Mouse (Mus musculus) heart, postnatal 10 days (tissue): ENCODE data around the gene Oxa1l. TPM values are rescaled to one million over a fixed set of nuclear protein-coding genes. Genes with fewer than 3 reads are reported as not detected.

Experiments used
- DNase-seq, 2 experiments: peaks; one replicate each; pipeline ENCODE4 v3.0.0; 2021
- intact Hi-C: fragments of 180-260 bp; cut with DNase I; formaldehyde crosslinking; loops from one replicate; pipeline ENCODE4 v1.15.1; 2025
- total RNA-seq, 2 experiments: library from RNA; stranded (reverse); gene quantifications; 2 replicates each; pipeline ENCODE4 v1.2.3; 2021

Oxa1l gene
- total RNA-seq, 2 experiments from 2014 or later, result 121 to 125 TPM

DNA sequence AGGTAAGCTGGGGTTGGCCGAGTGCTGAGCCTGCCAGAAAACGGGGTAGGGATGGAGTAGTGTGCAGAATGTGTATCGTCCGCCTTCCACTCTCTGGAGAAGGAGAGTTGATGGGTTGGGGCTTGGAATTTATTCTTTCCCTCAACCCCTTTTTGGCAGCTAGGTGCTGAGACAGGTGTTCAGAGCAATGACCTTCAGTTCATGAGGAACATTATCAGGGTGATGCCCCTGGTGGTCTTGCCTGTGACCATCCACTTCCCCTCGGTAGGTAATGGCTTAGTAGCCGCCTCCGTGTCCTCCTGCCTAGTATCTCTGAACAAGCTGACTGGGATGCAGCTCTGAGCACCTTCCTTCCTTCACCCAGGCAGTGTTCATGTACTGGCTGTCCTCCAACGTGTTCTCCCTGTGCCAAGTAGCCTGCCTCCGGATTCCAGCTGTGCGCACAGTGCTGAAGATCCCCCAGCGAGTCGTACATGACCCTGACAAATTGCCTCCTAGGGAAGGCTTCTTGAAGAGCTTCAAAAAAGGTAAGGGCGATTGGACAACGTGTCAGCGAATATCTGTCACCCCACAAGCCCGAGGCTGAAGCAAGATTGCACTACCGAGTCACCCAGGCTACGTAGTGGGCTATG lies 6.9 kb downstream of the Oxa1l start:
- peak; percentile 33 to 47 for DNase-seq
- intact Hi-C loops, result no loop called here

DNA sequence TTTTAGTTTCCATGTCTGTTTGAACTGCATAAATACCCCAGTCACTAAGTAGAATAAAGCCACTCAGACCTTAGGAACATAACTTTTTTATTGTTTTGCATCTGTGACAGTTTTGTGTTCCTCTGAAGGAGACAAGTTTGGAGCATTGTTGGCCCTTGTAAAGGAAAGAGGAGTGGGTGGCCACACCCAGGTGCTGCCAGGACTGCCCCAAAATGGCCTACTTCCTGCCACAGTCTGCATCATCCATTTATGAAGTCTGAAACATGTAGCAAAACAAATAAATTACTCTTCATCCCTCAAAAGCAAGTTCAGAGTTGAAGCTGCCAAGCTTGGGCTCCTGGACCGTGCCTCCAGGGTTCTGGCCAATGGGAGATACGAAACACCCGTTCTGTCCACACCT lies 8.7 kb downstream of the Oxa1l start:
- DNase-seq, result no peak
- intact Hi-C loops, result no loop called here

DNA sequence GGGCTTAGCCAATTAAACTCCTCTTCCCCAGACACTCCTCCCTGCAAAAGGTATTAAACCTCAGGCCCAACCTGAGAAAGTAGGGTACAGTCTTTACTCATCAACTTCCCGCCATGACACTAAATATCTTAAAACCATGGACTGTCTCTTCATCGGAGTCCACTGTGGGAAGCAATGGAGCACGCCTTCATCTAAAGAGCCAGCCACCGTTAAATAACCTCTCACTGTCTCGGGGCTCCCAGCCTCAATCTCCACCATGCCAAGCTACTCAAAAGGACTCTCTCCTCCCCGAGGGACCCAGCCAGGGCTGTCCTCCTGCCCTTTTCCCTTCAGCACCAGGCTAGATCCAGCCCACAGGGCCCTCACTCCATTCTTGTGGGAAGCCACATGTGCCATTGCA lies 10.0 kb downstream of the Oxa1l start:
- no peak for DNase-seq
- intact Hi-C loops, result no loop called here

DNA sequence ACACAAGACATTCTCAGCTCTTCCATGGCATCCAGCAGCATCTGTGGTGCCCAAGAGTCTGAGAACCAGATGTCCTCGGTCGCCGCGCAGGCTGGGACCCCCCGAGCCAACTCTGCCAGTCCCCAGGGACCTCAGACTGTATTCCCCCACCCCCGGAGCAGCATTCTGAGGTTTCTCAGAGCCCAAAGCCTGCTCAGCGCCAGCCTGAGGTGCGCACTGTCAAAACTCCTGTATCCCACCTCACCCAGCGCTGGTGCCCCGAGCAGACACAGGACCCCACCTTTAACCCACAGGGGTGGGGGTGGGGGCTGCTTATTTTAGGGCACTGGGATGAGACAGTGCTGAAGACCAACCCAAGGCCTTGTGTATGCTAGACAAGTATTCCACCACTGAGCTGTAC lies 10.8 kb downstream of the Oxa1l start:
- intact Hi-C loops, result no loop called here
- DNase-seq, result no peak

DNA sequence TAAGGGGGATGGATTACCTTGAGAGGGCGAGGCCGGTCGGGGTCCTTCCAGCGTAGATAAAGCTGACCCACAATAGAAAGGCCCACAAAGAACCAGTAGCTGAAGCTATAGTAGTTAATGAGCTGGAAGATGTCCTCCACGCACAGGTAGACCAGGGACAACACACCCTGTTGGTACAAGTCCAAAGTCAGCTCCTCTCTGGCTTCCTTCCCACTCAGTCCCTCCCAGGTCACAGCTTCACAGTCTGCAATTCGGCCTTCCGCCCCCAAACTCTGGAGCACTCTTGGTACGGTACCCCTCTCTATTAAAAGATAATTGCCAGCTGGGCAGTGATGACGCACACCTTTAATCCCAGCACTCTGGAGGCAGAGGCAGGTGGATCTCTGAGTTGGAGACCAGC lies 12.3 kb downstream of the Oxa1l start:
- intact Hi-C loops, result no loop called here
- no peak for DNase-seq

DNA sequence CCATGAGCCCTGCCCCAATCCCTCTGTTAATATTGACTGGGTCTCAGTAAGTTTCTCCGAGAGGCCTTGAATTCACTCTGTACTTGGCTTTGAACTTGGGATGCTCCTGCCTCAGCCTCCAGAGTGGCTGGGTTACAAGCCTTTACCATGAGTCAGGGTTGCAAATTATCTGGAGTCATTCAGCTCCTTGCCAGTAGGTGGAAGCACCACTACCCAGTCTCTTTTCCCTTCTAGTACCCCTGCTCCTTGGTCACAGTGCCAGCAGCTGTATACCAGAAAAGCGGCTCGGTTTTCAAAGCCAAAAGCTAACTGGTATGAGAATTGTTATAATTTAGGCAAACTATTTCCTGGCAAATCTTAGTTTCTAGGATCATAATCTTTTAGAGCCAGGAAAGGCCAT lies 15.3 kb downstream of the Oxa1l start:
- intact Hi-C loops, result loop anchor here (1.0 to 2.0 kb wide), 2 partner anchors 36 to 73 kb away; no protein-coding TSS in a partner anchor
- DNase-seq, result peak; percentile 25 to 53

DNA sequence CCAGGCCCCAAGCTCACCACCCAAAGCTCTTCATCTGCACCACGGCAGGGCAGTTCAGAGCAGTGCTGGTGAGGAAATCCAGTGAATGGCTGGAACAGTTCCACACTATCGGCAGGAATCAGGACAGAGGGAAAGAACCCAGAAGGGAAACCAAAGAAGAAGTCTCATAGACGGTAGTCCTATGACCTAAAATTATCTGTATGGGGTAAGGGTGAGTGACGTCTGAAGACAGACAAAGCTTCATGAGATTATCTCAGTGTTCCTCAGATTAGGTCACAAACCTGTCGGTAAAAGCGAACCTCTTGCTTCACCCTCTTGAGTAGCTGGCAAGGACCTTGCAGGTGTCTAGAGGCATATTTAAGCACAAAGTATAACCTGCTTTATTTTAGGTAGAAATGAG lies 16.5 kb downstream of the Oxa1l start:
- intact Hi-C loops, result loop anchor here (2.0 kb wide), 1 partner anchor 72 kb away; no protein-coding TSS in a partner anchor
- no peak for DNase-seq

DNA sequence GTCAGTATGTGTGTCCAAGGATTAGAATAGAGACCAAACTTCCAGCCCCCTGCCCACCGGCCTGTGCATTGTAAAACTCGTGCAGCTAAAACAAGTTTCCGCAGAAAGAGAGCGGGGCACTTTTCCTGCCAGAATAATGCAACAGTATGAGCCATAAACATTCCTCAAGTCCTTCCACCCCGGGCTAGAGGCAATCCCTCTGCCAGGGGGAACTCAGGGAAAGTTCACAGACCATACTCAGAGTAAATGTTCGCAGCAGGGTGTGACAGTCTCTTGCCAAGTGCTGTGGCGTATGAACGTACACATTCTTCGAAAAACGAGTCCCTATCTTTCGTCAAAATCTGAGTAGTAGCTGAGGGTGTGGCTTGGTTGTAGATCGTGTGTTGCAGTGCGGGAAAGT lies 18.9 kb downstream of the Oxa1l start:
- DNase-seq, result no peak
- intact Hi-C loops, result no loop called here

DNA sequence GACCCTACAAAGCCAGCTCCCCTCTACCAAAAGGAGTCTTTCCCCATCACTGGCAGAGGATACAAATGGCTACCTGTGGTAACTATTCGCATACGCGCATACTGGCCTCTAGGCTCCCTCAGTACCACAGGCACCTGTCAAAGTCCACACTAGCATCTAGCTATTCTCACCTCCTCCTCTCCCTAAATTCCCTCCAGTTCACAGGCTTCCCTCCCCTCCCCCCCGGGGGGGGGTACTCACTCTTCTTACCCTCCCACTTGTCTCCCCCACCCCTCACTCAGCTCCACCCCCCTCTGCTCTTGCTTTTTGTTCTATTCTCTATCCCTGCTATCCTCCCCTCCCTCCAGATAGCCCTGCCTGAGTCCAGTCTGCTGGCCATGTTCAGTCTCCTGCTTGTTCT lies 20.0 kb downstream of the Oxa1l start:
- no peak for DNase-seq
- intact Hi-C loops, result no loop called here

DNA sequence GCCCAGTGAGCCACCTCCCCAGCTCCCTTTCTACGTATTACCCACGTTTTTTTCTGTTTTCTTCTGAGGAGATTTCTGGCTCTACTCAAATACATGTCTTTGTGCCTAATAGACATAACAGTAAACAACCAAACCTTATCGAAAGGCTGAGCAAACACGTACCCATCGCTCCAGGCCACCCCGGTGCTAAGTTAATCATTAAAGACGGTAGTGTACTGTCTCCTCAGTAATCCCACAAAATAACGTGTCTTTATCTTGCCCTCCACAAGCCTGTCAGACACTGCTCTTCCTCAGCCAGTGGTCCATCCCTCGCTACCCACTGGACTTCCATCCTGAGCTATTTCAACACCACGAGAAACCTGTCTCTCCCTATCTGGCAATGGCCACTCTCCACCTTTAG lies 21.2 kb downstream of the Oxa1l start:
- intact Hi-C loops, result no loop called here
- no peak for DNase-seq

DNA sequence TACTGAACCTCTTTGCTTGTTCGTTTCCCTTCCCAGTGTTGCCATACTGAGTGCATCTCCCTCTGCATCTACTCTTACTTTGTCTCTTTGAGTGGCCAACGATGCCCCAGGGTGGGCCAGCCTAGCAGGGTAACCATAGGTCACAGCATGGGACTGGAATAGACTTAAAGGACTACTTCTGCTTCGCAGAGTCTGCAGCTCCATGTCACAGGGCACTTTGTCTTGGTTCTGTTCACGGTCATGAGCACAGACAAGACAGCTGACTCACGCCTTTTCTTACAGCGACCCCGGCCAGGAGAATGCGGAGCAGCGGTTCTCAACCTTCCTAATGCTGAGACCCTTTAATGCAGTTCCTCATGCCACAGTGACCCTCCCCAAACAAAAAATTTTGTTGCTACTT lies 22.0 kb downstream of the Oxa1l start:
- intact Hi-C loops, result no loop called here
- DNase-seq, result no peak

DNA sequence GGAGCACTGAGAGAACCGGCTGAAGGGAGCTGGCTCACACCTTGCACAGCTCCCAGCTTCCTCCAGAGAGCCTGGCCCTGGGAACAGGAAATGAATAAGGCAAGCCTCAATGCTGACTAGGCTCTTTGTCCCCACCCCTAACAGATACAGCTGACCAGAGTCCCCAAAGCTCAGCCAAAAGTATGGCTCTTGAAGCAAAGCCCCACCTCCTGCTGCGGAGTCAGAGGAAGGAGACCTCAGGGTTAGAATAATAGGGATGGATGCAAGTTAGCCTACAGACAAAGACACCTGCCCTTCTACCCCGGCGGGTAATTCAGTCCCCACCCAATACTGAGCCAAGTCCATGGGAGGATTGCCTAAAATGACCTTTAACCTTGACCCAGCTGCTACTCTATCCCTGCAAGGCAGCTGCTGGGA lies 22.7 kb downstream of the Oxa1l start:
- peak; percentile 46 to 54 for DNase-seq
- intact Hi-C loops, result no loop called here

DNA sequence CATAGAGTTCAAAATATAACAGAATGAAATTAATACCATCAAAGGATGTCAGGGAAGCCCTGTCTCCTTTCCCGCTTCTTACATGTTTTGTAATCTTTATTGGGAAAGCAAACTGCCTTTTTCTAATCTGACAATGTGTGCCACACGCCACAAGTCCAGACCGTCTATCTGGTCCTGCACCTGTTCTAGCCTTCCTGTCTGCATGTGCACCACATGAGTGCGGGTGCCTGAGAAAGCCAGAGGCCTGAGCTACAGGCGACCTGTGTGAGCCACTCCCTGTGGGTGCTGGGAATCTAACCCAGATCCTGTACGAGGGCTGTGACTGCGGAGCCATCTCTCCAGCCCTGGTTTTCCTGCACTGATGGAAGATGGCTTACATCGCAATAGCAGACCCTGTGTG lies 23.8 kb downstream of the Oxa1l start:
- intact Hi-C loops, result no loop called here
- DNase-seq, result no peak

DNA sequence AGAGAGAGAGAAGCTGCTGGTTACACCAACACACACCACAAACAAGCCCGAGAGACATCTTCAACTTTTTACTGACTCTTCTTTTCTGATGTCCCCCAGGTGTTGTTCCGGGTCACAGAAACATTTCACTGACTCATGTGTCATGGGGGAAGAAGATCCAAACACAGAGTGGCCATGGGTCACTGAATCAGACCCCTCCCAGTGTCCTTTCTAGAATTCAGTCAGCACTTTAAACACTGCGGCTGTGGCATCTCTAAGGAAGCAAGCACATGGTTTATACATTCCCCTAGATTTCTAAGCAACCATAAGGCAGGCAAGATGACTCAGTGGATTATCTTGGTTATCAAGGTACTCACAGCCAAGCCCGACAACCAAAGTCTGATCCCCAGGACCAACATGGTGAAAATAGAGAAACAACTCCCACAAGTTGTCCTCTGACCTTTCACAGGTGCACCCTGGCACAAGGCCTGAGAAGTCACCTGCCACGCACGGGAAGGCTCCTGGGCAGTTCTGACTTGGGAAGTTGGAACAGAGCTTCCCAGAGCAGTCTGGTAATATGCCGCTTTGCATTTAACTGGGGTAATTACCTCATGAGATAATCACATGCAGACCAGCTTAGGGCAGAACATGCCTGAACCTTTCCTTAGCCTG lies 25.5 kb downstream of the Oxa1l start:
- no peak for DNase-seq
- intact Hi-C loops, result no loop called here

DNA sequence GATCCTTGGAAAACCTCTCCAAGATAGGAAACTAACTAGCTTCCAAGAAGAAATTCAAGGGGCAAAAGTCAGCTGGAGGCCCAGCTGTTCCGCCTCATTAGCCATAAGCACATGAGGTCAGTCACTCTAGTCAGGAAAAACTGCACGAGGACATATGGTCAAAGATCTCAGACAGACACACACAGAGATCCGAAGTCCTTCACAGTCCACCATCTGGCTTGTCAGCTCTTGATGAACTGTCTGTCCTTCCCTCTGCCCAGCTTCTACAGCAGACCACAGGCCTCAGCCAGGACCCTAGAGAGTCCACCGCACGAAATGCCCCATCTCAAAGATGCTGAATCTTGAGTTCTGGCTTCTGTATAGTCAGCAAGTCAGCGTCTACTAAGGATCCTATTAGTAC lies 26.9 kb downstream of the Oxa1l start:
- intact Hi-C loops, result no loop called here
- no peak for DNase-seq

DNA sequence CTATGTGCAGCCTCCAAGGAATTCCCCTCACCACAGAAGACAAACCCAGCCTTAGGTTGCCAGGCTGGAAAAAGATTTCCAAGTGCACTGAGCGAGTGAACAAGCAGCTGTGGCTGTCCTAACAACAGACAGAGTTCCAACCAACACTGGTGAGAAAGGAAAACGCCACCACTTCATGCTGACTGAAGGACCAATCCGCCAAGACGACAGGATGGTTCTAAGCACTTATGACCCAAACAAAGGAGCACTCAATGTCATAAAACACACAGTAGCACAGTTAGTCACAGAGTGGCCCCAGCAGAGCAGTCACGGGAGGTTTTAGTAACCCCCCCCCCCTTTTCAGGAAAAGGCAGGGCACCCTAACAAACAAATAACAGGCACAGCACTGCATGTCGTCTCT lies 30.2 kb downstream of the Oxa1l start:
- intact Hi-C loops, result no loop called here
- DNase-seq, result no peak

DNA sequence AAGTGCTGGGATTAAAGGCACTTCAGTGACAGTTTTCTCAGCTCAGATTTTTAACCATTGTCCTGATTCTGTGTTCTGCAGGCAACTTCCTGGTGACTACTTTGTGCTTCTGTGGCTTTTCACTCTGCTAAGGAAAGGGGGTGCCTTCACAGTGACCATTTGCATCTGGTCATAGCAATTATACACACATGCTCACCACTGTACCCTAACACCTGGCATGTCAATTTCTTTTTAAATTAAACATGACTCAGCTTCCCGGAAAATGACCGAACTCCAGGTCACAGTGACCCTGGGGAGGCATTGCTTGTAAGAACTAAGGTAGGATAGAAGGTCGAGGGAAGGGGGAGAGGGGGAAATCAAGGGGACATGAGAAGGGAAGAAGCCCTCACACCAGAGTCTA lies 33.2 kb downstream of the Oxa1l start:
- DNase-seq, result no peak
- intact Hi-C loops, result no loop called here

DNA sequence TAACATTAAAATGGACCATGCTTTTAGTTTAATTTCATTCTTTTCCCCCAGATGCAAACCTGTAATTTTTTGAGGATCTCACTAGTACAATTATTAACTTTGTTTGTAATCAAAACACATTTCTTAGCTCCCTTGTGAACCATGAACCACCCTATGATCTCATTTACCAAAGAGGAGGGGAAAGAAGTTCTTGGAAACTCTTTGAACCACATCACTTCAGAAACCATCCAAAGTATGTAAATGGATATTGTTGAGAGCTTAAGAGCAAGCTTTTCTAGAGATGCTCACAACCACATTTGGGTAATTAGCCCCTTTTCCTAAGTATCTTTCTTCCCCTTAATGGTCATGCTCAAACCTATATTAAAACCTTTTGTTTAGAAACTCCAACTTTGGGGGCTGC lies 33.7 kb downstream of the Oxa1l start:
- DNase-seq, result no peak
- intact Hi-C loops, result no loop called here

DNA sequence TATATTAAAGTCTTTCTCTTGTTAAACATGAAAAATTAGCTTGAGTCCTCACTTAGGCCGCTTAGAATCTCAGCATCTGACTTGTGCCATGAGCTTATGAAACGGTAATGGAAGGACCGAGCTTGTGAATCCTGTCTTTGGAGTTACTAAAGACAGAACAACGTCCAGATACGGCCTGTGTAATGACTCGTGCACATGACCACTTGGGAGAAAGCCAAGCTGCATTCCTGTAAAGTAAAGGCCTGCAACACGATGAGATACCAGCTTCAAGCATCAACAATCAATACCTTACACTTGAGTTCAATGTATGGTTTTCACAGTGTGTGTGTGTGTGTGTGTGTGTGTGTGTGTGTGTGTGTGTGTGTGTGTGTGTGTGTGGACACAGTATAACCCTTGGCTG lies 36.1 kb downstream of the Oxa1l start:
- DNase-seq, result no peak

DNA sequence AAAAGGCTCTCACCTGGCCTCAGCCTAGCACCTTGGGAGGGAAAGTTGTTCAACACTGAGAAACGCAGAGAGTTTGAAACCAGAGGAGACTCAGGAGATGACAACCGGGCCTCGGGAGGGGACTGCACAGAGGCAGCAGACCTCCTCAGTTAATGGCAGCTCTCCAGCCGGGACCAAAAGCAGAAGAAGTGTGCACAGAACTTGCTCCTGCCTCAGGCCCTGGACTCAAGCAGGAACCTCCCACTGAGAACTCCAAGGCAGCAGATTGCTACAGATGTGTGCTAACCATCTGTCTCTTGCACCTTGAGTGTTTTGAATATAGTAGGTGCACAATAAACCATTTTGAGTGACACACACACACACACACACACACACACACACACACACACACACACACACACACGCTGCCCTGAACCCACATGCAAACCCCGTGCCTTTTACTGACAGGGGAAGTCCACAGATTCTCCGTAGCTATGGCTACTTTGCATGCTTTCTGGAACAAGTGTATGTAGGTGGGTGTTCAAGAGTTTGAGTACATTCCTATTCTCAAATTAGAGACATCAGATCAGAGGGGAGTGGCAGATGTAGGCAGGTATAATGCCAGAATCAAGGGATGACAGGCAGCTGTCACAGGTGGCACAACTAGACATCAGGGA lies 37.4 kb downstream of the Oxa1l start:
- no peak for DNase-seq
- intact Hi-C loops, result no loop called here

More for the DNA sequence above, 36.1 kb downstream of the Oxa1l start:
- intact Hi-C loops, result no loop called here

DNA sequence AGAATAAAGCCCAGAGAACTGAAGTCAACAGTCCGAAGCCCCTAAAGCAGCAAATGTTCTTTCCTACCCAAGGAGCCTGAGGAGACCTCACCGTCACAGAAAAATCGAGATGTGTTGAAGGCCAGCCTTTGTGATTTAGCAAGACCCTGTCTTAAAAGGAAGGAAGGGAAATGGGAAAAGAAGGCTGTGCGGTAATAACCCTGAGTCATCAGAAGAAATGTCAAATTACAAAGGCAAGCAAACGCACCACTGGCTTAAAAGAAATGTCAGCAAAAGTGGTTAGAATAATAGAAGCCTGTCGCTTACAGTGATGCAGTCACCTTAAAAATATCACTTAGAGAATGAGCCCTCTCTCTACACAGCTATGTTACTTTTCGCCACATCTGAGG lies 37.9 kb downstream of the Oxa1l start:
- intact Hi-C loops, result no loop called here
- DNase-seq, result no peak

DNA sequence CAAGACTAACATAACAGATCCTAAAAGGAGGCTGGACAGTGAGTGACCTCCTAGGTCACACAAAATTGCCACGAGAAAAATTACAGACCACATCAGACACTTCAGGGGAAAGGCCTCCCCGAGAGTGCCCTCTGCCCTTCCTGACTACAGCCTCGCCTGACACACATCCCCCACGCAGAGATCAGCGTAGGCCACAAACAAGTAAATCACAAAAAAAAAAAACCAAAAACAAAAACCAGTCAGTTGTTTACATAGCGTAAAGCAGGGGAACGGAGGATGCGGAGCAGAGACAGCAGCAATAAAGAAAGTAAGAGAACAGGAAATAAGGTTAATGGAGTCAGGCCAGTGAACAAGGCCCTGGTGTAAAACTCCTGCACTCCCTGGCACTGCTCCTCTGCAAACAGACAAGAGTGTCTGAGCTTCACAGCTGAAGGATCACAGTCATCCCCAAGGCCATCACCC lies 38.3 kb downstream of the Oxa1l start:
- no peak for DNase-seq

More for the DNA sequence above, 38.3 kb downstream of the Oxa1l start:
- intact Hi-C loops, result no loop called here
